Mouse (Mus musculus) erythroblast, adult 5-6 weeks (primary cell): Measurements from ENCODE around the gene Fam89a. TPM values are rescaled to one million over a fixed set of nuclear protein-coding genes. Genes with fewer than 3 reads are reported as not detected.

Source experiments
- ATAC-seq: replicated peaks from 2 replicates; pipeline ENCODE4 v1.8.0; 2016; ENCODE audit warnings: moderate number of reproducible peaks, mild to moderate bottlenecking, moderate TSS enrichment, inconsistent platforms; ENCODE audit not compliant: poor library complexity, low FRiP score, severe bottlenecking
- total RNA-seq, 2 experiments: library from RNA; stranded (forward) in 1 of 2; stranded (reverse) in 1 of 2; fragments of 150-400 nt in 1 of 2; fragments of 200-764, 138-1000 nt in 1 of 2; gene quantifications; 2 replicates each; pipeline versions ENCODE4 v1.2.3 to v1.2.4; 2015 to 2017; ENCODE audit warnings: low replicate concordance in 2 of 2

Gene Fam89a
- total RNA-seq, 2 experiments from 2014 or later: not detected

GRCm38 (mm10) chr8:124695424-124696100 is 56.1 kb downstream of the Fam89a start:
- no peak for ATAC-seq

- no peak for ATAC-seq
Observed at GRCm38 (mm10) chr8:124691706-124692105, 59.9 kb downstream of the Fam89a start.

Other genes starting within 250 kb of the Fam89a start
- gene Cog2, start 231.1 kb downstream of the Fam89a start, total RNA-seq (2015; ENCODE audit: low replicate concordance): 4.6 and 8.2 TPM in 2 replicates
- 15.4 and 35.0 TPM in 2 replicates for gene Cog2, start 231.1 kb downstream of the Fam89a start, total RNA-seq (2017; ENCODE audit: low replicate concordance)
- gene Agt, start 182.1 kb downstream of the Fam89a start, total RNA-seq (2015; ENCODE audit: low replicate concordance): not detected in 2 replicates
- gene Agt, start 182.1 kb downstream of the Fam89a start, total RNA-seq (2017; ENCODE audit: low replicate concordance): not detected in 2 replicates
- gene Capn9, start 175.7 kb downstream of the Fam89a start, total RNA-seq (2015; ENCODE audit: low replicate concordance): not detected in 2 replicates
- gene Capn9, start 175.7 kb downstream of the Fam89a start, total RNA-seq (2017; ENCODE audit: low replicate concordance): not detected in 2 replicates
- 16.5 and 19.0 TPM in 2 replicates for gene 2310022B05Rik, start 88.5 kb downstream of the Fam89a start, total RNA-seq (2015; ENCODE audit: low replicate concordance)
- 9.8 and 16.9 TPM in 2 replicates for gene 2310022B05Rik, start 88.5 kb downstream of the Fam89a start, total RNA-seq (2017; ENCODE audit: low replicate concordance)
- 13.1 and 15.3 TPM in 2 replicates for gene Ttc13, start 29.8 kb downstream of the Fam89a start, total RNA-seq (2015; ENCODE audit: low replicate concordance)
- 8.8 and 18.3 TPM in 2 replicates for gene Ttc13, start 29.8 kb downstream of the Fam89a start, total RNA-seq (2017; ENCODE audit: low replicate concordance)
- 2.5 TPM in 1 of 2 replicates, not detected in the other for gene Arv1, start 29.7 kb downstream of the Fam89a start, total RNA-seq (2015; ENCODE audit: low replicate concordance)
- gene Arv1, start 29.7 kb downstream of the Fam89a start, total RNA-seq (2017; ENCODE audit: low replicate concordance): 1.1 TPM in 1 of 2 replicates, not detected in the other
- gene Trim67, start 41.3 kb upstream of the Fam89a start, total RNA-seq (2015; ENCODE audit: low replicate concordance): not detected in 2 replicates
- gene Trim67, start 41.3 kb upstream of the Fam89a start, total RNA-seq (2017; ENCODE audit: low replicate concordance): not detected in 2 replicates
- gene Gnpat, start 111.2 kb upstream of the Fam89a start, total RNA-seq (2015; ENCODE audit: low replicate concordance): 29.7 and 35.0 TPM in 2 replicates
- gene Gnpat, start 111.2 kb upstream of the Fam89a start, total RNA-seq (2017; ENCODE audit: low replicate concordance): 18.0 and 40.7 TPM in 2 replicates
- 5.6 and 7.1 TPM in 2 replicates for gene 2810004N23Rik, start 111.3 kb upstream of the Fam89a start, total RNA-seq (2015; ENCODE audit: low replicate concordance)
- gene 2810004N23Rik, start 111.3 kb upstream of the Fam89a start, total RNA-seq (2017; ENCODE audit: low replicate concordance): 9.2 and 9.8 TPM in 2 replicates
- gene Exoc8, start 145.9 kb upstream of the Fam89a start, total RNA-seq (2015; ENCODE audit: low replicate concordance): 3.3 and 4.4 TPM in 2 replicates
- gene Exoc8, start 145.9 kb upstream of the Fam89a start, total RNA-seq (2017; ENCODE audit: low replicate concordance): 3.9 and 7.7 TPM in 2 replicates
- gene Sprtn, start 146.1 kb upstream of the Fam89a start, total RNA-seq (2015; ENCODE audit: low replicate concordance): 2.9 and 10.2 TPM in 2 replicates
- gene Sprtn, start 146.1 kb upstream of the Fam89a start, total RNA-seq (2017; ENCODE audit: low replicate concordance): 8.5 TPM in 2 replicates
- 2.9 and 4.8 TPM in 2 replicates for gene Egln1, start 197.5 kb upstream of the Fam89a start, total RNA-seq (2015; ENCODE audit: low replicate concordance)
- gene Egln1, start 197.5 kb upstream of the Fam89a start, total RNA-seq (2017; ENCODE audit: low replicate concordance): 2.4 and 5.6 TPM in 2 replicates